Mouse (Mus musculus) limb, embryonic 15.5 days (tissue): ENCODE results near the gene Zfp654. TPM values are rescaled to one million over a fixed set of nuclear protein-coding genes. Genes with fewer than 3 reads are reported as not detected.

Experiments used
- ATAC-seq: fragments of 200-750 bp; cut with Nextera tagmentation; 2 replicates; pipeline ENCODE4 v1.8.0; 2017; ENCODE audit warnings: low read depth, moderate TSS enrichment; ENCODE audit not compliant: insufficient number of reproducible peaks, low FRiP score, low TSS enrichment
- H3K27ac ChIP-seq: fragments of 300-500 bp; sonication (generic); 2 replicates; pipeline ENCODE4 v1.5.1; 2015; ENCODE audit warnings: moderate library complexity, mild to moderate bottlenecking, inconsistent platforms
- H3K27me3 ChIP-seq: fragments of 300-500 bp; sonication (generic); 2 replicates; pipeline ENCODE4 v1.6.1; 2015; ENCODE audit warnings: inconsistent platforms
- H3K36me3 ChIP-seq: fragments of 300-500 bp; sonication (generic); 2 replicates; pipeline ENCODE4 v1.6.1; 2015; ENCODE audit warnings: inconsistent platforms
- H3K4me1 ChIP-seq: fragments of 300-500 bp; sonication (generic); 2 replicates; pipeline ENCODE4 v1.6.1; 2015; ENCODE audit warnings: inconsistent platforms
- H3K4me2 ChIP-seq: fragments of 300-500 bp; sonication (generic); 2 replicates; pipeline ENCODE4 v1.6.1; 2015; ENCODE audit warnings: mild to moderate bottlenecking, inconsistent platforms
- H3K4me3 ChIP-seq: fragments of 300-500 bp; sonication (generic); 2 replicates; pipeline ENCODE4 v1.5.1; 2015; ENCODE audit warnings: mild to moderate bottlenecking, inconsistent platforms
- H3K9ac ChIP-seq: fragments of 300-500 bp; sonication (generic); 2 replicates; pipeline ENCODE4 v1.6.1; 2015; ENCODE audit warnings: inconsistent platforms
- H3K9me3 ChIP-seq: fragments of 300-500 bp; sonication (generic); 2 replicates; pipeline ENCODE4 v1.6.1; 2016; ENCODE audit warnings: inconsistent platforms
- WGBS: fragments of 180-500 bp; shearing (Covaris S2); methylation state at CpG from one replicate; pipeline ENCODE4 v1.1.7; 2015; 5-methylcytosine and 5-hydroxymethylcytosine counted together
- polyA plus RNA-seq: library from polyadenylated mRNA; unstranded; fragments of >200 nt; fragmentation: Nextera tagmentation; extraction: Ambion mirVana; gene quantifications from 2 replicates; pipeline ENCODE4 v1.2.1, GENCODE M21; 2015

Zfp654 gene
- polyA plus RNA-seq, 1 experiment from 2014 or later = 6.4 TPM

DNA sequence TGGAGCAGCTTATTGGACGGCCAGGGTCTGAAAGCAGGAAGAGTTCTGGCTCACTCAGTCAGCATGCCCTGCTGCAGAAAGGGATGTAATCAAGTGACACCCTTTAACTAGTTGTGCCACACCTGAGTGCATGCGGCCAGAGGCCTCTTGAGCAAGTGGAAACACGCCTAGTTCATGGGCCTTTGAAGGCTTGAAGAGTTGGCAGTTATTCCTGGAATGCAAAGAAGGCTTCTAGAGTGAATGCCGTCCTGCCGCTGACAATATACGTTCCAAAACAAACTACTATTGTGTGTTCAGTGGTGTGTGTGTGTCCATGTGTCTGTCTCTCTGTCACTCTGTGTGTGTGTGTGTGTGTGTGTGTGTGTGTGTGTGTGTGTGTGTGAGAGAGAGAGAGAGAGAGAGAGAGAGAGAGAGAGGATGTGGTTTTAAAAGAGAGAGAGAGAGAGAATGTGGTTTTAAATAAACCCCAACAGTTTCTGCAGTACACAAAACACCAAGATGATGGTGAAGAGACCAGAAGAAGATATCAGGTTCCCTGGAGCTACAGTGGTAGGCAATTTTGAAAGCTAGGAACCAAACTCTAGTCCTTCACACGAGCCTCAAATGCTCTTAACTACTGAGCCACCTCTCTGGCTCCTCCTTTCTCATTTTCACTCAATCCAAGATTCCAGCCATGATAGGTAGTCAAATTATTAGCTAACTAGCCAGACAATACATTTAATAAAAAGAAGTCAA lies 93.6 kb downstream of the Zfp654 start:
- Histone ChIP-seq H3K36me3 (peaks cover 1% of the 10 kb centered on the region), H3K27me3 (no peaks in the 10 kb centered on the region), H3K9ac (no peak overlapping the region), H3K4me3 (no peak overlapping the region), H3K27ac (no peak overlapping the region), H3K9me3 (no peaks in the 10 kb centered on the region), H3K4me1 (no peaks in the 10 kb centered on the region), H3K4me2 (no peak overlapping the region)
- ATAC-seq = no peak
- WGBS = 72% methylated on average over 7 of the region's 7 CpGs

DNA sequence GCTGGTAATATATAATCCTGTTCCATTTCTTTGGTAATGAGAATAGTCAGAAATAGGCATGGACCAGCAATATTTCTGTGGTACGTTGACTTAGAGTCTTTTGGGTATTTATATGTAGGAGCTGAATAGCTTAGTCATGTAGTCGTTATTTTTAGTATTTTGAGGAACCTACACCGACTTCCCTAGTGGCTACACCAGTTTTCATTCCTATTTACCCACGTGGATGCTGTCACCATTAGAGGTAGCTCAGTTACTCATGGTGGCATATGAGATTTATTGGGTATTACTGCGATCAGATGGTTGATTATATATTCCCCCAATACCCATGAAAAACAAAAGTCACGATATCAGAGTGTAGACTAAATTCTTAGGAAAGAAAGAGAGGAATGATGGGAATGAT lies 95.1 kb downstream of the Zfp654 start:
- no peak overlapping the region for H3K4me2 ChIP-seq
- no peaks in the 10 kb centered on the region for H3K9me3 ChIP-seq
- no peak overlapping the region for H3K27ac ChIP-seq
- no peaks in the 10 kb centered on the region for H3K27me3 ChIP-seq
- H3K4me1 ChIP-seq = no peaks in the 10 kb centered on the region
- H3K4me3 ChIP-seq = no peak overlapping the region
- WGBS = 60% methylated on average over 6 of the region's 6 CpGs
- H3K9ac ChIP-seq = no peak overlapping the region
- ATAC-seq = no peak
- H3K36me3 ChIP-seq = no peaks in the 10 kb centered on the region

DNA sequence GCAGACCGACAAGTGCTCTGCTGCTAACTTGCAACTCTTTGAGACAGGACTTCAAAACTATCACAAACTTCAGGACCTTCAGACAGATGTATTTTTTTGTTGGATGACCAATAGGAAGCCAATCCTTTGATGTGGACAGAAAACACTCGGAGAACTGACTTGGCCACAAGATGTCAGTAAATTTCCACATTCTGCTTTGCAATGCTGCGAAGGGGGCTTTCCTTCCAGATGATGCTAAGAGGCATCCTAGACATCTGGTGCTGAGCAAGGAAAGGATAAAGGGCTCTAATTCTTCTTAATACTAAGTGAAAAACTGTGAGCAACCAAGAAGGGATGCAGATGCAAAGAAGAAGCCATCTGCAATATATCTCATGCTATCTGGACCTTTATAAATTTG lies 96.7 kb downstream of the Zfp654 start:
- WGBS = 34% methylated on average over 3 of the region's 3 CpGs
- Histone ChIP-seq H3K4me1 (no peaks in the 10 kb centered on the region), H3K36me3 (no peaks in the 10 kb centered on the region), H3K9ac (no peak overlapping the region), H3K27me3 (no peaks in the 10 kb centered on the region), H3K27ac (no peak overlapping the region), H3K4me3 (no peak overlapping the region), H3K9me3 (no peaks in the 10 kb centered on the region), H3K4me2 (no peak overlapping the region)
- ATAC-seq = no peak

DNA sequence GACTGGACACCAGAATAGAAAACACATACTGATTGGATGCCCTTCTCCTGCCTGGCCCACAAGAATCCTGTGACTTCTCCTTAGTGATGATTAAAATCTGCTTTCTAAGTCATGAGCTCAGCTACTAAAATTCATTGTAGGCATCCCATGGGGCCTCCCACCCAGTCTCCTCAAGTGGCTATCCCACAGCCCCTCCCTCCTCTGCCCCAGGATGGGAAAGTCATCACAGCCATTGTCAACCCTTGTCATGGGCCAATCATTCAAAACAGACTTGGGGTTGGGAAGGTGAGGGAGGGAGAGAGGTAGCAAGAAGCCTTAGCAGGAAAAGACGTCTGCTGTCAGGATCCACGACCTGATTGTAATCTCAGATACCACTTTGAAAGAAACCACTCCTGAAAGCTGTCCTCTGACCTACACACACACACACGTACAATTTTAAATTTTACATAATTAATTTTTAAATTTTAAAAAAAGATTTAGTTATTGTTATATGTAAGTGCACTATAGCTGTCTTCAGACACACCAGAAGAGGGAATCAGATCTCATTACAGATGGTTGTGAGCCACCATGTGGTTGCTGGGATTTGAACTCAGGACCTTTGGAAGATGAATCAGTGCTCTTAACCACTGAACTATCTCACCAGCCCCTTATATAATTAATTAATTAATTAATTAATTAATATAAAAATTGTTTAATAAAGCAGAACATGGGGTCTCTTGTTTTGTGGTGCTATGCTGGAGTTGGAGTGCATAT lies 97.3 kb downstream of the Zfp654 start:
- Histone ChIP-seq H3K4me2 (no peak overlapping the region), H3K36me3 (no peaks in the 10 kb centered on the region), H3K27ac (no peak overlapping the region), H3K4me3 (no peak overlapping the region), H3K9ac (no peak overlapping the region), H3K4me1 (no peaks in the 10 kb centered on the region), H3K9me3 (no peaks in the 10 kb centered on the region), H3K27me3 (no peaks in the 10 kb centered on the region)
- WGBS = 56% methylated on average over 3 of the region's 3 CpGs
- no peak for ATAC-seq

DNA sequence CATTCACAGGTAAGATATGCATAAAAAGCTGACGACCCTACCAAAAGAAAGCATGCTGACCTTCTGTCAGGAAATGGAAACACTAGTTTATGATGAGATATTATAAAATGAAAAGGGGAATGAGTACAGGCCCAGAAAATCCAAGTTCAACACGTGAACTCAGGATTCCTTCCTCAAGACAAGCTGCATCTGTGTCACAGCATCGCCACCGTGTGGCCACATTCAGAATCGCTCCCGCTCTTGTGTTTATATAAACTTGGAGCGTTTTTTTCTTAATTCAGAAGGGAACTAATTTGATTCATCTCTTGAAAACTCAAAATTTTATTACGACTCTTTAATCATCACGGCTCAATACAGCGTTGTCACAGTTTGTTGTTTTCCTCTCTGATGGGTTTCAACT lies 103.2 kb downstream of the Zfp654 start:
- H3K27ac ChIP-seq = no peak overlapping the region
- H3K9ac ChIP-seq = no peak overlapping the region
- H3K4me3 ChIP-seq = no peak overlapping the region
- no peaks in the 10 kb centered on the region for H3K27me3 ChIP-seq
- no peaks in the 10 kb centered on the region for H3K36me3 ChIP-seq
- H3K9me3 ChIP-seq = no peaks in the 10 kb centered on the region; the same call in 1 of the 2 replicates
- 6% methylated on average over 10 of the region's 10 CpGs for WGBS
- H3K4me2 ChIP-seq = no peak overlapping the region
- ATAC-seq = no peak
- H3K4me1 ChIP-seq = no peaks in the 10 kb centered on the region

GRCm38 (mm10) chr16:64745089-64745488 lies 106.4 kb downstream of the Zfp654 start:
- H3K9me3 ChIP-seq = no peaks in the 10 kb centered on the region; the same call in 1 of the 2 replicates
- no peak for ATAC-seq
- no peak overlapping the region for H3K4me3 ChIP-seq
- no peak overlapping the region for H3K9ac ChIP-seq
- no peaks in the 10 kb centered on the region for H3K4me1 ChIP-seq
- H3K4me2 ChIP-seq = no peak overlapping the region
- no peaks in the 10 kb centered on the region for H3K36me3 ChIP-seq
- 79% methylated on average over 4 of the region's 4 CpGs for WGBS
- H3K27ac ChIP-seq = no peak overlapping the region
- no peaks in the 10 kb centered on the region for H3K27me3 ChIP-seq

DNA sequence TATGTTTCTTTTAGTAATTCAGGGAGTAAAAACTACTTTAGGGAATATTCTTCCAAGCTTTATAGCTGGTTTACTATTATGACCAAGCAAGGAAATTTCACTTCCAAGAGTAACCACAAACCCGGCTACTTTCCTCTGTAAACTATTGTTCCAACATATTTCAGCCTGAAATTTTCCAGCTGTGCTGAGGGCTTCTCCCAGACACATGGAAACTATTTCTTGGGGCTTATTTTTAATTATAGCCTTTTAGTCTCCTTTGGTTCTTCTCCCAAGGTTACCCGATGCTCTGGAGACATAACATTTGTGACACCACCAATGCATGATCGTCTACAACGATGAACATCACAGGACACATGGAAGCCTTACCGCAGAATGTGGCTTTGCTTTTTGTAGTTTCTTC lies 114.2 kb downstream of the Zfp654 start:
- H3K4me3 ChIP-seq = no peak overlapping the region
- 52% methylated on average over 5 of the region's 5 CpGs for WGBS
- H3K27ac ChIP-seq = no peak overlapping the region
- ATAC-seq = no peak
- H3K9me3 ChIP-seq = no peaks in the 10 kb centered on the region
- no peak overlapping the region for H3K4me2 ChIP-seq
- H3K9ac ChIP-seq = no peak overlapping the region
- H3K4me1 ChIP-seq = no peaks in the 10 kb centered on the region
- no peaks in the 10 kb centered on the region for H3K36me3 ChIP-seq
- H3K27me3 ChIP-seq = 0 out of 2 replicates have a peak, but pooled peaks cover 4% of the 10 kb centered on the region

Other genes starting within 250 kb of the Zfp654 start
- not detected in 2 replicates for gene Csnka2ip, start 249.2 kb downstream of the Zfp654 start, polyA plus RNA-seq
- 21.6 and 21.8 TPM in 2 replicates for gene 4930453N24Rik, start 80.5 kb downstream of the Zfp654 start, polyA plus RNA-seq
- gene Cggbp1, start 344 bp upstream of the Zfp654 start, polyA plus RNA-seq = 72.2 and 77.5 TPM in 2 replicates